Mouse (Mus musculus): ENCODE results near the gene Tpk1. TPM values are rescaled to one million over a fixed set of nuclear protein-coding genes. Genes with fewer than 3 reads are reported as not detected.
A peak's percentile ranks its signal among the peaks of the same experiment; 100 is the strongest.

Tpk1 gene
- total RNA-seq, 2 experiments from 2014 or later = 1.8 to 2.1 TPM

GRCm38 (mm10) chr6:43296798-43297507, 369.1 kb downstream of the Tpk1 start:
- DNase-seq = no peak
- peak; percentile 74 for TF ChIP-seq CTCF (IDR thresholded peaks at IDR 0.05)
- Histone ChIP-seq H3K27ac (no peak overlapping the region), H3K4me3 (no peak overlapping the region)
- intact Hi-C loops (cut with DNase I) = loop anchor here (2.0 kb wide), 1 partner anchor 42 kb away; no protein-coding TSS in a partner anchor

- no peak overlapping the region for H3K27ac ChIP-seq
- no peak overlapping the region for H3K4me3 ChIP-seq
- TF ChIP-seq CTCF (IDR thresholded peaks at IDR 0.05) = no peak
- intact Hi-C loops (cut with DNase I) = loop anchor here (2.0 kb wide), 1 partner anchor 41 kb away; no protein-coding TSS in a partner anchor
- DNase-seq = no peak
Observed at GRCm38 (mm10) chr6:43295908-43296307, 370.2 kb downstream of the Tpk1 start.
